Mouse (Mus musculus) lung, postnatal 10 days (tissue): ENCODE data around the gene Eif4a2.
A peak's percentile ranks its signal among the peaks of the same experiment; 100 is the strongest.

Experiments used
- DNase-seq: peaks from one replicate; pipeline ENCODE4 v3.0.0; 2021

Eif4a2 gene

GRCm38 (mm10) chr16:23106121-23106520 is 1.1 kb upstream of the Eif4a2 start:
- DNase-seq: no peak

DNA sequence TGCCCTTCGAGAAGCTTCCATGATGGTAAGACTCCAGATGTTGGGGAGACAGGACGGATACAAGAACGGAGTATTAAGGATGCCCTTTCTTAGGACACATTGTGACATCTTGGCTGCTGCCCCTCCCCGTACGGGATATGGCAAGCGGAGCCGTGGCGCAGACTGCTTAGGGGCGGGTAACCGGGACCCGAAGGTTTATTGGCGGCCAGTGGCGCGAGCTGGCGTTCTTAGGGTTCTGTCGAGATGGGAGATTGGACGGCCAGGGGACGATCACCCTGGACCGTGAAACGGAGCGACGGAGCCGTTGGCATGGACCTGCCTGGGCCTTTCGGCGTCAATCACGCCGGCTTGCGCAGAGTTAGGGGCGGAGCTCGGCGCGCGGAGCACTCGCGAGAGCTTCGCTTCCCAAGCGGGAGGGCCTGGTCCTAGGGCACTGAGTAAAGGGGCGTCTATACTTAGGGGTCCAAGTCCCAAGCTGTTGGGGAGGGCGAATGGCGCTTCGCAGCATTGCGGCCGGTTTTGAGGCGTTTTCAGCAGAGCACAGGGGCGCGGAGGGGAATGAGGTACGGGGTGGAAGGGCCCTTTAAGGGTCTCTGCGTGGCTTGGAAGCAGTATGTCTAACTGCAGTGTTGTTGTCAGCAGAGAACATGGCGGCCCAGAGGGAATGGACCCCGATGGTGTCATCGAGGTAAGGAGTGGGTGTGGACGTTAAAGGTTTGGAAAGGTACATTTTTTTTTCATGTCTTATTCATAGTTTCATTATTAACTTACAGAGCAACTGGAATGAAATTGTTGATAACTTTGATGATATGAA is 909 bp downstream of the Eif4a2 start:
- DNase-seq: peak; percentile 93

DNA sequence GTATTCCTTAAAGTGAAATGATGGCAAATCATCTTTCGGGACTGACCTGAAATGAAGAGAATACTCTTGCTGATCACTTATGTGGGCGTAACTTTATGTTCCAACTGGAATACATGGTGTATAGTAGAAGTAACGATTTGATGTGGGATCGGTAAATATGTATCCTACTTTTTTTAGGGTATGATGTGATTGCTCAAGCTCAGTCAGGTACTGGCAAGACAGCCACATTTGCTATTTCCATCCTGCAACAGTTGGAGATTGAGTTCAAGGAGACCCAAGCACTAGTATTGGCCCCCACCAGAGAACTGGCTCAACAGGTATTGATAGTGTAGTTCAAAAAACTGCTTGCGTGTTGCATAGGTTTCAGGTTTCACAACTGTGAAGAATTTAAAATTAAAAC is 1.7 kb downstream of the Eif4a2 start:
- no peak for DNase-seq

DNA sequence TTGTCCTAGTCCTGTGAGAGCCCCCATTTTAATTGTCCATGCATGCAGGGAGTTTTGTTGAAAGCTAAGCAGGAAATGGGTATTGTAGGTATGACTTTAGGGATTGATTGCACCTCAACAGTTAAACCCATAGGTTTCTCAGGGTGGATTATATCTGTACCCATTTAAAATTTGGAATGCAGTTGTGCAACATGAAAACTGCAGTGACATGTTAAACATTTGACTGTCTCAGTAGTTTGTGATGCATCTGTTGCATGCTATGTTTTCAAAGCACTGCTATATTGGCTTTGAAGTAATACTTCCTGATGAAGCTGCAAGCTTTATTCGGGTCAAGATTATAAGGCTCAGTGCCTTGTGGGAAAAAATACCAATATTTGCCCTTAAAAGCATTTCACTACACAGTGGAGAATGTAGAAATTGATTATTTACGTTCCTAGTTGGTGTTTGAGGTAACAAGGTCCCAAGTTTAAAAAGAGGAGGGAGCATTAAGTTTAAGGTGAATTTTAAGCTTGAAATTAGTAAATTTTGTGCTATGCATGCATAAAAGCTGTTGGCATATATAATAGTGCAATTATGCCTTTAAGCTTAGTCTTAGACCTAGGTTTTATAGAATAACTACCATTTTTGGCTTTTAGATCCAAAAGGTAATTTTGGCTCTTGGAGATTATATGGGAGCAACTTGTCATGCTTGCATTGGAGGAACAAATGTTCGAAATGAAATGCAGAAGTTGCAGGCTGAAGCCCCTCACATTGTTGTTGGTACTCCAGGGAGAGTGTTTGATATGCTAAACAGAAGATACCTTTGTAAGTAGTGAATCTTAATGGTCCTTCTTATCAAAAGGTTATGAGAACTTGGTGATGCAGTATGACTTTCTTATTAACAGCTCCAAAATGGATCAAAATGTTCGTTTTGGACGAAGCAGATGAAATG is 2.4 kb downstream of the Eif4a2 start:
- no peak for DNase-seq

DNA sequence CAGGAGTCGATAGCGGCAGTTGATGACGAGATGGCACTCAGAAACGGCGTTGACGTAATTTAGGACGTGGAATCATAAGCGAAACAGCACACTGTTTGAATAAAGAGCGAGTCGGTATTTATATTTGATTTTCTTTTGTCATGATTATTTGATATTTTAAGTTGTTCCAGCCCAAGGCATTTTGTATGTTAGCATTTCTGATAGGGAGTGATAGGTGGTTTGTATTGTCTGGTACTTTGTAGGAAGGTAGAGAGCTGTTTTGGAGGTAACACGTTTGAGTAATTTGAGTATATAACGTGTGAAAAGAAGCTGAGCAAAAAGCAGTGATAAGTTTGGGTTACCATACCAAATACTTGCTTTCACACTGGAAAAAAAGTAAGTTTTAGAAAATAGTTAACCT is 5.1 kb downstream of the Eif4a2 start:
- DNase-seq: no peak

DNA sequence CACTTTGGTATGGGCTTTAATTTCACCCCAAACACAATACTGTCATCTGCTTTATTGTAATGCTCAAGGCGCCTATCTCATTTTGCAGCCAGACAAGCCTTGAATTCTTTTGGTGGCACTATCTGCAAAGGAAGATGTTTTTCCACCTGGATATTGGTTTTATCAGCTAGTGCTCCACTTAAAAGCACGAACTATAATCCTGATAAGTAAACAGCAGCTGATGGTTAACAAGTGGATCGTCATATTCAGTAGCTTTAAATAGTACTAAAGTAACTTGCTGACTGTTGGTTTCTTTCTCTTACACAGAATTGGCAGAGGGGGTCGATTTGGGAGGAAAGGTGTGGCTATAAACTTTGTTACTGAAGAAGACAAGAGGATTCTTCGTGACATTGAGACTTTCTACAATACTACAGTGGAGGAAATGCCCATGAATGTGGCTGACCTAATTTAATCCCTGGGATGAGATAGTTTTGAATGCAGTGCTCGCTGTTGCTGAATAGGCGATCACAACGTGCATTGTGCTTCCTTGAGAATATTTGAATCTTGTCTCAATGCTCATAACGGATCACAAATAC is 5.7 kb downstream of the Eif4a2 start:
- DNase-seq: no peak

DNA sequence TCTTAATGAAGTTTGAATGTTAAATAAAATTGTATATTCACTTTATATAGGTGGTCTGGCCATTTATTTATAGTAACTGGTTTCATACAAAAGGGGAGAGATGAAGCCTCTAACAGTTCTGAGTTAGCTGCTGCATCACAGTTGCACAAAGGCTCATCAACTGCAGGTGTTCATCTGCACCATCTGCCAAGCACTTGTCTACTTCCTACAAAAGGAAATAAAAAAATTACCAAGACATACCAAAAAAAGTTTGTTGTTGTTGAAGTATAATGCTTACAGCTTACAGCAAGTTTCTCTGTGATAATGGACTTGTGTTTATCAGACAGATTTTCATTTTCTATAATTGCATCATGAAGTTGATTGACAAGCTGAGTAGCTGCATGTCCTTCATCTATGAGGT is 6.7 kb downstream of the Eif4a2 start:
- no peak for DNase-seq

GRCm38 (mm10) chr16:23114339-23115171 is 7.3 kb downstream of the Eif4a2 start:
- no peak for DNase-seq

DNA sequence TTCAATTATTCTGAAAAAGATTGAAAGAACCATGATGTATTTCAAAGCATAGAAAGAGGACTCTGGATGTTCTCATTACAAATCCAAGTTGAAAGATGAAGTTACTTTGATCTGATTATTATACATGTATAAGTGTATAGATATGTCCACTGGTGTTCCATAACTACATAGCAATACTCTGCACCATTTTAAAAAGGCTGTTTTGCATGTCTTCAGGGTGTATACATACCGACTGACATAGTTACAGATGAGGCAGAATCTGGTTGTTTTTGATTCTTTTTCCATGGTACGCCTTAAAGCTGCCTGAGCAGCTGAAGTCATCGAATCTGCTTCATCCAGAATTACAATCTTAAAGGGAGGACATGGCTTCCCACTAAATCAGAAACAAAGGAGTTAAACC is 8.2 kb downstream of the Eif4a2 start:
- no peak for DNase-seq

DNA sequence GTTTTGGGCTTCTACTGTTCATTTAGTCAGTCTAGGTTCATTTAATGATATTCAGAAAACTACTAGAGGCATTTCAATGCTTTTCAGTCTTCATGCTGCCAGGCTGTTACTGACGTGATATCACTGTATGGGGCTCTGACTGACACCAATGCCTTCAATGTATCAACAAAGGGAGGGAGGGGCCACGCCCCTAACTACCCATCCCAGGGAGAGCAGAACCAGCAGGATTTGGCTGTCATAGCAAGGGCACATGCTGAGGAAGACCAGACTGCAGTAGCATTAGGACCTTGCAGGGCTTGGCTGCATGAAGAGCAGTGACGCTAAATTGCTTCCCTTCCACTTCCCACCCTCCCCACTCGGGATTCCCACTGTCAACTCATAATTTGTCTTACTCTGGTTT is 9.9 kb downstream of the Eif4a2 start:
- no peak for DNase-seq

- no peak for DNase-seq
These were observed 15.2 kb downstream of the Eif4a2 start for GRCm38 (mm10) chr16:23122446-23122845.

DNA sequence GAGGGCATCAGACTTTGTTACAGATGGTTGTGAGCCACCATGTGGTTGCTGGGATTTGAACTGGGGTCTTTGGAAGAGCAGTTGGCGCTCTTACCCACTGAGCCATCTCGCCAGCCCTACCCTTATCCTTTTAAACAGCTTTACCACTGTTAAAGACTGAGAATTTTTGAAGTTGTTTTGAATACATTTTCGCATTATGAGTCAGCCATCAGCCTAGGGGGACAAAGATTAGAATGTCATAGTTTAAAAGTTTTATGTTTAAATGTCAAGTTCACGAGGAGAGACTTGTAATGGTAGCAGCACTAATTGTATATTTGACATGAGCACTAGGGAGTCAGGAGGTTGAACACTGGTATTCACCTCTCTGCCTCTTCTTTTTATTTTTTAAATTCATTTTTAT is 15.9 kb downstream of the Eif4a2 start:
- DNase-seq: no peak

DNA sequence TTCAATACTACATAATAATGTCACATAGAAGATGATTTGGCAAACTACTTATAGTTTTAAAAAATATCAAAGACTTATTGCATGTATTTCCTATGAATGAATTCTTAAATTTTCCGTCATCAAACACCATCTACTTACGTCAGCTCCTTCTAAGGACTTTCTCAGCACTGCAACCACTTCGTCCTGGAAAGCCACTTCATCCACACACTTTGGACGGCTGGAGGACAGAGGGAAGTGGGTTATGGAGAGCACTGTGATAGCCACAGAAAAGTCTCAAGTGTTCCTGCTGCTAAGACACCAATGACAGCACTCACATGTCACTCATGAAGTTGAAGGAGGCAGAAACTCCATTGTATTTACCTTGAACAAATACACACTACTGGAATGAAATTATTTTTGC is 17.2 kb downstream of the Eif4a2 start:
- DNase-seq: no peak

GRCm38 (mm10) chr16:23127311-23127672 is 20.0 kb downstream of the Eif4a2 start:
- DNase-seq: no peak

GRCm38 (mm10) chr16:23127673-23128375 is 20.6 kb downstream of the Eif4a2 start, which contains the start of gene Rfc4:
Gene Rfc4, minus strand, starts transcription at chr16:23127737.
- peak; percentile 93 for DNase-seq

DNA sequence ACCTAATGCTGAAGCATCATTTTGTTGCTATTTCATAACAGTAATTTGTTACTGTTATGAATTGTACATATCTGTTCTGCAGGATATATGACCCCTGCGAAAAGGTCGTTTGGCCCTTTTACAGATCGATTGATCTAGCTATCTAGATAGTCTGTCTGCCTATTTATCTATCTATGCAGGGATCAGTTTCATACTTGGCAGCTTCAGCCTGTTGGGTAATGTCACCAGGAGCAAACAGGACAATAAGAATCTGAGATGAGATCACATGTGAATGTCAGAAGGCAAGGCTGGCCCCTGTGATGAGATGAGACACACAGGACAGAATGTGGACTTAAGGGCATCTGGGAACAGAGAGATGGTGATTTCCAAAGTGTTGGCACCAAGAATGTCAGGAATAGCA is 23.1 kb downstream of the Eif4a2 start:
- DNase-seq: no peak

DNA sequence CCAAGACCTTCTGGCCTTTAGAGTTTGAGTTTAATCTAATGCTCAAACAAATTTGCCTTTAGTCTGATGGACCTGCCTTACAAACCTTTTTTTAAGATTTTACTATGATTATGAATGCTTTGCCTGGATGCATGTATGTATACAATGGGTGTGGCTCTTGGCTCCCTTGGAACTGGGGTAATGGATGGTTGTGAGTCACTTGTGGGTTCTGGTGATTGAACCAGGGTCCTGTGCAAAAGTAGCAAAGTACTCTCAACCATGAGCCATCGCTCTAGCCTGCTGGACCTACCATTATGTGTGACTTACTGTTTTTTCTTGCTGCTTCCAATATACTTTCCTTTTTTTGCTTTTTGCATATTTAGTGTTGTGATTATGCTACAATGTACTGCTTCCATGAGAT is 25.1 kb downstream of the Eif4a2 start:
- DNase-seq: no peak

GRCm38 (mm10) chr16:23135421-23136149 is 28.3 kb downstream of the Eif4a2 start:
- peak; percentile 25 for DNase-seq

GRCm38 (mm10) chr16:23136406-23136970 is 29.2 kb downstream of the Eif4a2 start:
- DNase-seq: no peak

DNA sequence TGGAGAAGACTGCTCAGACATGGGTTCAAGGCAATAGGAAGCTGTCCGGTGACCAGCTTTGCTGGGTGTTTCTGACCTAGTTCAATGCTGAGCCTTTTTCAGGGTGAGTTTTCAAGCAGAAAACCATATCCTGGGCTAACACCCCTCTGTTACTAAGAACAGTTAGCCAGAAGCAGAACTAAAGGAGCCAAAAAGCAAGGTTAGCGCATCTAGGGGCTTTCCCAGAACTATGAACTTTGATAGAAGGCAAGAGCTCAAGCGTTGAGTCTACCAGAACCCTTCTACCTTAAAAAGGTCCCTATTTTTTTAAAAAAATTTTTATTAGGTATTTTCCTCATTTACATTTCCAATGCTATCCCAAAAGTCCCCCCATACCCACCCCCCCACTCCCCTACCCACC is 33.7 kb downstream of the Eif4a2 start:
- no peak for DNase-seq

GRCm38 (mm10) chr16:23144326-23144725 is 37.1 kb downstream of the Eif4a2 start:
- no peak for DNase-seq
